Mouse (Mus musculus): ENCODE measurements around the gene Rps5. TPM values are rescaled to one million over a fixed set of nuclear protein-coding genes. Genes with fewer than 3 reads are reported as not detected.
"Not testable (repeated sequence)": the region's sequence is repeated elsewhere in the genome, so short reads cannot be mapped to it uniquely, and the experiment has no call there.

The Rps5 gene
- 1,663 and 2,242 TPM in 2 replicates for polyA plus RNA-seq (2012; rRNA removed)

- Histone ChIP-seq H3K36me3 (ENCODE audit: control insufficient read depth, insufficient read depth, low read length) (peaks cover 32% of the 10 kb centered on the region), H3K27me3 (ENCODE audit: control insufficient read depth, insufficient read depth, low read length) (no peaks in the 10 kb centered on the region), H3K4me1 (ENCODE audit: control insufficient read depth, insufficient read depth, insufficient read length, low read length) (no peaks in the 10 kb centered on the region; the same call in 1 of the 2 replicates), H3K4me3 (ENCODE audit: low read depth, low read length) (peak within 1 kb of the TSS; percentile 88), H3K27ac (ENCODE audit: insufficient read depth, low read depth, low read length) (peak within 1 kb of the TSS; percentile 91)
- under 1% methylated on average over 55 of the region's 55 CpGs for WGBS
- peak; percentile 74 for TF ChIP-seq POLR2A (IDR thresholded peaks at IDR 0.05; ENCODE audit: low read depth, low read length)
- peak; percentile 61 for TF ChIP-seq CTCF (IDR thresholded peaks at IDR 0.05; ENCODE audit: extremely low read depth, insufficient read length, insufficient replicate concordance, low read depth, low read length)
Observed at GRCm38 (mm10) chr7:12921705-12922465, at the start of gene Rps5. Gene Rps5 (plus strand): TSS chr7:12922290.

DNA sequence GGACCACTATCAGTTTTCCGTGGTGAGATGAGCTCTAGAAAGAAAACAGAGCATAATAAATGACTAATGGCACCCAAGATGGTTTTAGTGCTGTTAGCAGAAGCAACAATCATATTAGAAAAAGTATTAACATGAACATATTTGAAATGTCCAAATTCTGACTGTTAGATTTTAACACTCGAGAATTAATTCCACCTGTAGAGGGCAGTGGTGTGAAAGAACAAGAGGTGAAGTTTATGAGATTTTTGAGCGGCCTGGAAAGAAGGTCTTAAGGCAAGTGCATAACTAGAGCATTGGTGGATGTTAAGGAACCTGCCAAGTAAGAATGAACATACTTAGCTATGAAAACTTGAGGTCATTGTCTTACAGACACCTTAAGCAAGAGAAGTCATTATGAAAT lies 47.8 kb upstream of the Rps5 start:
- 9% methylated on average over 3 of the region's 3 CpGs for WGBS
- no peaks in the 10 kb centered on the region for H3K36me3 ChIP-seq (ENCODE audit: control insufficient read depth, insufficient read depth, low read length)
- no peaks in the 10 kb centered on the region for H3K4me1 ChIP-seq (ENCODE audit: control insufficient read depth, insufficient read depth, insufficient read length, low read length)

DNA sequence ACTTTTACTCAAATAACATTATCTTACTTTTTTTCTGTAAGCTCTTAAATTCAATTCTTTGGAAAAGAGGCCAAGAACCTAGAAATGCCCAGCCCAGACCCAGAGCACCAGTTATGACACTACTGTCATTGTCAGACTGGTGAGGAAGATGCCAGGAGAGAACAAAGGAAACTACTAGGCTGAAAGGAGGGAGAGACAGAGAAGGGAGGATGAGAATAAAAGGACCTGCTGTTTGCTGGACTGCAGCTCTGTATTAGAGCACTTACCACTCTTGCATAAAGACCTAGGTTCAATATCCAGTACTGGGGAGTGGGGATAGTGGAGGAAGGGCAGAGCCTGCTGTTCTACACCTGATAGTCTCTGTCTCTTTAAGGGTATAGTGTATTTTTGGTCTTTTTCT lies 42.1 kb upstream of the Rps5 start:
- no peak for TF ChIP-seq CTCF (IDR thresholded peaks at IDR 0.05; ENCODE audit: extremely low read depth, insufficient read length, insufficient replicate concordance, low read depth, low read length)
- TF ChIP-seq POLR2A (IDR thresholded peaks at IDR 0.05; ENCODE audit: low read depth, low read length), result no peak

More for the DNA sequence above, 47.8 kb upstream of the Rps5 start:
- H3K27me3 ChIP-seq (ENCODE audit: control insufficient read depth, insufficient read depth, low read length), result no peaks in the 10 kb centered on the region
- no peak for TF ChIP-seq POLR2A (IDR thresholded peaks at IDR 0.05; ENCODE audit: low read depth, low read length)
- no peak overlapping the region for H3K27ac ChIP-seq (ENCODE audit: insufficient read depth, low read depth, low read length)
- H3K4me3 ChIP-seq (ENCODE audit: low read depth, low read length), result no peak overlapping the region

DNA sequence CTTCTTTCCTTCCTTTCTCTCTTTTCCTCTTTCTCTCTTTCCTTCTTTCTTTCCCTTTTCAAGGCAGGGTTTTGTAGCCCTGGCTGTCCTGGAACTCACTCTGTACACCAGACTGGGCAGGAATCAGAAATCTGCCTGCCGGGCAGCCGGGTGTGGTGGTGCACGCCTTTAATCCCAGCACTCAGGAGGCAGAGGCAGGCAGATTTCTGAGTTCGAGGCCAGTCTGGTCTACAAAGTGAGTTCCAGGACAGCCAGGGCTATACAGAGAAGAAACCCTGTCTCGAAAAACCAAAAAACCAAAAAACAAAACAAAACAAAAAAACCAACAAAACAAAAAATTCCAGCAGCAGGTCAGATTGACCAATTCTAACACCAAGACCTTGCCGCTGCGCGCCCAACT lies 41.6 kb upstream of the Rps5 start:
- H3K4me3 ChIP-seq (ENCODE audit: low read depth, low read length), result peak overlapping the region; percentile 83
- not testable (repeated sequence) for H3K27me3 ChIP-seq (ENCODE audit: control insufficient read depth, insufficient read depth, low read length); H3K36me3 ChIP-seq (ENCODE audit: control insufficient read depth, insufficient read depth, low read length); H3K4me1 ChIP-seq (ENCODE audit: control insufficient read depth, insufficient read depth, insufficient read length, low read length); H3K27ac ChIP-seq (ENCODE audit: insufficient read depth, low read depth, low read length)
- WGBS, result 39% methylated on average over 8 of the region's 8 CpGs

More for the DNA sequence above, 42.1 kb upstream of the Rps5 start:
- Histone ChIP-seq H3K36me3 (ENCODE audit: control insufficient read depth, insufficient read depth, low read length) (no peaks in the 10 kb centered on the region), H3K27me3 (ENCODE audit: control insufficient read depth, insufficient read depth, low read length) (no peaks in the 10 kb centered on the region), H3K4me3 (ENCODE audit: low read depth, low read length) (no peak overlapping the region), H3K4me1 (ENCODE audit: control insufficient read depth, insufficient read depth, insufficient read length, low read length) (peaks cover 6% of the 10 kb centered on the region), H3K27ac (ENCODE audit: insufficient read depth, low read depth, low read length) (no peak overlapping the region)

DNA sequence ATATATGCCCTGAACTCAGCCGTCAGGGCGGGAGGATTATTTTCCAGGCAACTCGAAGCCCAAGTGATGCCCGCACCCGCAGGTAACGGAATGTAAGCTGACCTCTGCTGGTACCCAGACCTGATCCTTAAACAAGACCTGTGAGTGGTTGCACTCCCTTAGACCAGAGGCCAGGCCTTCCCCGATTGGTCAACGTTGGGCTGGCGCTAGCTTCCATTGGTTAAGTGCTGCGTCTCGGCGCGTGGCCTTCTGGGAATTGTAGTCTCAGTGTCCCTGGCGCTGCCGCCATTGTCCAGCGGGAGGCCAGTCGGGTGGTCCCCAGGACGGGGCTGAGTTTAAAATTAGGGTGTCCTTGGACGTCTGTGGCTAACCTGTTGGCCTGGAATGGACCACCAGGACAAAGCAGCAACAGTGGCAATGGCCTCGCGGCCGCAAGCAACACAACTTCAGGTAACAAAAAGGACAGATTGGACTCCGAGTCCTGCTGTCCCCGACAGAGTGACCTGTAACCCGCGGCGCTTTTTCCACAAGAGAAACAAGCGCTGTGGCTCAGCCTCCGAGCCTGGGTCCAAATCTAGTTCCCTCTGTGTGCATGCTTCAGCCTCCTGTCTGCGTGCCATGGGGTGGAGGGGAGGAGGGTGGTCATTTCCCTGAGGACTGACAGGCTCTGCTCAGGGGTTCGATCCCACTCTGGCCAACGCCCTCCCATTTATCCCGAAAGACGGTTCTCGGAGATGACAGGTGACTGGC lies 41.0 kb upstream of the Rps5 start, which contains the start of gene Zfp128:
Zfp128 (plus strand) TSS at position 267 of the 750 bp plus-strand sequence.
- peaks cover 6% of the 10 kb centered on the region for H3K4me1 ChIP-seq (ENCODE audit: control insufficient read depth, insufficient read depth, insufficient read length, low read length)
- no peak within 1 kb of the TSS for H3K27ac ChIP-seq (ENCODE audit: insufficient read depth, low read depth, low read length)
- no peaks in the 10 kb centered on the region for H3K27me3 ChIP-seq (ENCODE audit: control insufficient read depth, insufficient read depth, low read length)
- TF ChIP-seq POLR2A (IDR thresholded peaks at IDR 0.05; ENCODE audit: low read depth, low read length) (peak; percentile 27), CTCF (IDR thresholded peaks at IDR 0.05; ENCODE audit: extremely low read depth, insufficient read length, insufficient replicate concordance, low read depth, low read length) (no peak)
- H3K4me3 ChIP-seq (ENCODE audit: low read depth, low read length), result peak within 1 kb of the TSS; percentile 83
- whole genome bisulfite sequencing, result 1% methylated on average over 35 of the region's 35 CpGs
- H3K36me3 ChIP-seq (ENCODE audit: control insufficient read depth, insufficient read depth, low read length), result 0 out of 2 replicates have a peak, but pooled peaks cover 2% of the 10 kb centered on the region

DNA sequence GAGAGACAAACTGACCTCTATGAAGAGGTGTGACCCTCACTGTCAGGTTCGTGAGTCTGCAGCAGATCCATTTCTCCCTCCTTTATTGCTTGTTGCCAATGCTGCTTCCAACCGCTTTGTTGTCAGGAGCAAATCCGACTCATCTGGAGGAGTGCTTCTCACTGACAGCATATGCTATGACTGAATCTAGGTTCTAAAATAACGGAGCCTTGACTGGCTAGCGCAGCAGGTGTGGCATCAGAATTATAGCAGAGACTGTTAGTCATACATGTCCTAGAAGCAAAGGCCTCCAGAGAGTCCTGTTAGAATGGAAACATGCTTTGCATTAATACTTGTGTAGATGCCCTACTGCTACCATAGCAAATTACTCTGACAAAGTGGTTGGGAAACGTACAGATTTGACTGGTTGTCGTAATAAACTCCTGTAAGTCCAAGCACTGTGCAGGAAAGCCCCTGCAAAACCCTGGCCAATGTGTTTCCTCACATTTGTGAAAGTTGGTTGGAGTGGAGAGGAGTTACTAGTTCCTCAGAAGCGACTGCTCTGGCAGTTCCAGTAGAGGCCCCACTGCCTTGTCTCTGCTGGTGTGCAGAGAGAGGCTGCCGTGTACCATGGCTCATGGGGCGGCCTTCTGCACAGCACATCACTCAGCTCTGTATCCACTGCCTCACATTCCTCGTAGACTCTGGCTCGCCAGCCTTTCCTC lies 35.4 kb upstream of the Rps5 start:
- Histone ChIP-seq H3K27ac (ENCODE audit: insufficient read depth, low read depth, low read length) (no peak overlapping the region), H3K4me3 (ENCODE audit: low read depth, low read length) (no peak overlapping the region), H3K36me3 (ENCODE audit: control insufficient read depth, insufficient read depth, low read length) (peaks cover 4% of the 10 kb centered on the region; the same call in 1 of the 2 replicates), H3K27me3 (ENCODE audit: control insufficient read depth, insufficient read depth, low read length) (no peaks in the 10 kb centered on the region), H3K4me1 (ENCODE audit: control insufficient read depth, insufficient read depth, insufficient read length, low read length) (no peaks in the 10 kb centered on the region)
- 88% methylated on average over 12 of the region's 12 CpGs for WGBS
- no peak for TF ChIP-seq POLR2A (IDR thresholded peaks at IDR 0.05; ENCODE audit: low read depth, low read length)
- no peak for TF ChIP-seq CTCF (IDR thresholded peaks at IDR 0.05; ENCODE audit: extremely low read depth, insufficient read length, insufficient replicate concordance, low read depth, low read length)

DNA sequence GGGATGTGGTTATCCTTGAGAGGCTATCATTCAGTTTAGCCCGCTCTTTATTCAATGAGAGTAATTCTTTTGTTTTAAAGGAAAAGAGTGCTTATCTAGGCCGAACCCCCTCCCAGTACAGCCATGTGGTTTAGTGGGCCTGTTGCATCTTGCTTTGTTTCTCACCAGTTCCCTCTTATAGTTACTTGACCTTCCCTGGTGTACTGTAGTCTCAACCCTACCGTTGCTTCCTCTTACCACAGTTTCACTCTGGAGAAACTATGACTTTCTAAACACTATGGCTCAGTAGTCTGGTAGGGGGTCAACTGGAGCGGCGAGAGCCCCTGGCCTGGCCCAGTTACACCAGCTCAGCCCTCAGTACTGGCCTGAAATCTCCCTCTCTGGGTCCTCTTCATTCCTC lies 34.5 kb upstream of the Rps5 start:
- Histone ChIP-seq H3K36me3 (ENCODE audit: control insufficient read depth, insufficient read depth, low read length) (peaks cover 4% of the 10 kb centered on the region; the same call in 1 of the 2 replicates), H3K4me1 (ENCODE audit: control insufficient read depth, insufficient read depth, insufficient read length, low read length) (no peaks in the 10 kb centered on the region), H3K27me3 (ENCODE audit: control insufficient read depth, insufficient read depth, low read length) (no peaks in the 10 kb centered on the region), H3K27ac (ENCODE audit: insufficient read depth, low read depth, low read length) (no peak overlapping the region), H3K4me3 (ENCODE audit: low read depth, low read length) (no peak overlapping the region)
- WGBS, result 89% methylated on average over 5 of the region's 5 CpGs
- TF ChIP-seq POLR2A (IDR thresholded peaks at IDR 0.05; ENCODE audit: low read depth, low read length), result no peak
- TF ChIP-seq CTCF (IDR thresholded peaks at IDR 0.05; ENCODE audit: extremely low read depth, insufficient read length, insufficient replicate concordance, low read depth, low read length), result no peak
